Mouse (Mus musculus): ENCODE results near the gene Apbb1. TPM values are rescaled to one million over a fixed set of nuclear protein-coding genes. Genes with fewer than 3 reads are reported as not detected.

Apbb1 gene
- polyA plus RNA-seq, 1 experiment from 2014 or later, result 77.5 TPM

- H3K36me3 ChIP-seq, result peaks cover 19% of the 10 kb centered on the region
- ATAC-seq (ENCODE audit: insufficient number of reproducible peaks, insufficient read depth, low FRiP score, low TSS enrichment), result no peak
- WGBS, result 32% methylated on average over 26 of the region's 27 CpGs
- no peaks in the 10 kb centered on the region for H3K9me3 ChIP-seq
- H3K4me3 ChIP-seq, result peak overlapping the region; percentile 73
- no peaks in the 10 kb centered on the region for H3K27me3 ChIP-seq
- H3K9ac ChIP-seq, result peak overlapping the region; percentile 67
- H3K27ac ChIP-seq, result no peak overlapping the region
- peaks cover 14% of the 10 kb centered on the region for H3K4me1 ChIP-seq
- H3K4me2 ChIP-seq (replicated peaks), result peak overlapping the region; percentile 69
Observed at GRCm38 (mm10) chr7:105553456-105554211, 27.8 kb downstream of the Apbb1 start.

GRCm38 (mm10) chr7:105549035-105549434, 32.4 kb downstream of the Apbb1 start:
- peak; percentile 53 for ATAC-seq (ENCODE audit: insufficient number of reproducible peaks, insufficient read depth, low FRiP score, low TSS enrichment)
- H3K4me1 ChIP-seq, result no peaks in the 10 kb centered on the region
- H3K27ac ChIP-seq, result peak overlapping the region; percentile 61
- H3K9ac ChIP-seq, result no peak overlapping the region
- H3K4me2 ChIP-seq (replicated peaks), result no peak overlapping the region
- no peaks in the 10 kb centered on the region for H3K9me3 ChIP-seq
- WGBS, result 28% methylated on average over 6 of the region's 6 CpGs
- no peaks in the 10 kb centered on the region for H3K27me3 ChIP-seq
- H3K36me3 ChIP-seq, result no peaks in the 10 kb centered on the region
- no peak overlapping the region for H3K4me3 ChIP-seq

GRCm38 (mm10) chr7:105547970-105548369, 33.5 kb downstream of the Apbb1 start:
- no peak for ATAC-seq (ENCODE audit: insufficient number of reproducible peaks, insufficient read depth, low FRiP score, low TSS enrichment)
- Histone ChIP-seq H3K36me3 (no peaks in the 10 kb centered on the region), H3K9ac (no peak overlapping the region), H3K4me1 (no peaks in the 10 kb centered on the region), H3K4me2 (replicated peaks) (no peak overlapping the region), H3K27me3 (no peaks in the 10 kb centered on the region), H3K27ac (no peak overlapping the region), H3K9me3 (no peaks in the 10 kb centered on the region), H3K4me3 (no peak overlapping the region)
- 84% methylated on average over 7 of the region's 7 CpGs for WGBS

GRCm38 (mm10) chr7:105545986-105546385, 35.5 kb downstream of the Apbb1 start:
- H3K27me3 ChIP-seq, result no peaks in the 10 kb centered on the region
- H3K4me1 ChIP-seq, result no peaks in the 10 kb centered on the region
- H3K9ac ChIP-seq, result no peak overlapping the region
- H3K4me2 ChIP-seq (replicated peaks), result no peak overlapping the region
- no peaks in the 10 kb centered on the region for H3K36me3 ChIP-seq
- H3K9me3 ChIP-seq, result no peaks in the 10 kb centered on the region
- H3K27ac ChIP-seq, result no peak overlapping the region
- H3K4me3 ChIP-seq, result no peak overlapping the region
- 73% methylated on average over 8 of the region's 8 CpGs for WGBS
- ATAC-seq (ENCODE audit: insufficient number of reproducible peaks, insufficient read depth, low FRiP score, low TSS enrichment), result no peak

- Histone ChIP-seq H3K27me3 (no peaks in the 10 kb centered on the region), H3K9me3 (no peaks in the 10 kb centered on the region), H3K4me1 (no peaks in the 10 kb centered on the region), H3K4me3 (no peak overlapping the region), H3K27ac (no peak overlapping the region), H3K4me2 (replicated peaks) (no peak overlapping the region), H3K9ac (no peak overlapping the region), H3K36me3 (no peaks in the 10 kb centered on the region)
- ATAC-seq (ENCODE audit: insufficient number of reproducible peaks, insufficient read depth, low FRiP score, low TSS enrichment), result no peak
- WGBS, result 78% methylated on average over 3 of the region's 3 CpGs
Observed at GRCm38 (mm10) chr7:105534162-105534561, 47.3 kb downstream of the Apbb1 start.

GRCm38 (mm10) chr7:105528094-105528493, 53.4 kb downstream of the Apbb1 start:
- H3K27ac ChIP-seq, result no peak overlapping the region
- no peaks in the 10 kb centered on the region for H3K9me3 ChIP-seq
- 79% methylated on average over 4 of the region's 4 CpGs for WGBS
- no peak overlapping the region for H3K9ac ChIP-seq
- H3K4me2 ChIP-seq (replicated peaks), result no peak overlapping the region
- no peaks in the 10 kb centered on the region for H3K36me3 ChIP-seq
- H3K27me3 ChIP-seq, result no peaks in the 10 kb centered on the region
- no peaks in the 10 kb centered on the region for H3K4me1 ChIP-seq
- no peak for ATAC-seq (ENCODE audit: insufficient number of reproducible peaks, insufficient read depth, low FRiP score, low TSS enrichment)
- H3K4me3 ChIP-seq, result no peak overlapping the region

GRCm38 (mm10) chr7:105527306-105527937, 54.0 kb downstream of the Apbb1 start:
- Histone ChIP-seq H3K27me3 (no peaks in the 10 kb centered on the region), H3K4me2 (replicated peaks) (no peak overlapping the region), H3K36me3 (no peaks in the 10 kb centered on the region), H3K4me3 (no peak overlapping the region), H3K27ac (no peak overlapping the region), H3K4me1 (no peaks in the 10 kb centered on the region), H3K9ac (no peak overlapping the region), H3K9me3 (no peaks in the 10 kb centered on the region)
- 0 out of 2 replicates have a peak, but pooled peaks have one; percentile 56 for ATAC-seq (ENCODE audit: insufficient number of reproducible peaks, insufficient read depth, low FRiP score, low TSS enrichment)
- 56% methylated on average over 1 of the region's 1 CpGs for WGBS

- no peak overlapping the region for H3K4me2 ChIP-seq (replicated peaks)
- H3K27ac ChIP-seq, result no peak overlapping the region
- H3K4me1 ChIP-seq, result no peaks in the 10 kb centered on the region
- H3K27me3 ChIP-seq, result no peaks in the 10 kb centered on the region
- H3K4me3 ChIP-seq, result no peak overlapping the region
- no peaks in the 10 kb centered on the region for H3K36me3 ChIP-seq
- 84% methylated on average over 2 of the region's 2 CpGs for WGBS
- no peaks in the 10 kb centered on the region for H3K9me3 ChIP-seq
- no peak for ATAC-seq (ENCODE audit: insufficient number of reproducible peaks, insufficient read depth, low FRiP score, low TSS enrichment)
- no peak overlapping the region for H3K9ac ChIP-seq
Observed at GRCm38 (mm10) chr7:105524222-105524621, 57.2 kb downstream of the Apbb1 start.

- H3K9me3 ChIP-seq, result no peaks in the 10 kb centered on the region
- ATAC-seq (ENCODE audit: insufficient number of reproducible peaks, insufficient read depth, low FRiP score, low TSS enrichment), result no peak
Observed at GRCm38 (mm10) chr7:105520201-105520600, 61.3 kb downstream of the Apbb1 start.

GRCm38 (mm10) chr7:105519771-105520170, 61.7 kb downstream of the Apbb1 start:
- no peaks in the 10 kb centered on the region for H3K9me3 ChIP-seq
- H3K27ac ChIP-seq, result no peak overlapping the region
- WGBS, result 71% methylated on average over 2 of the region's 2 CpGs
- no peaks in the 10 kb centered on the region for H3K36me3 ChIP-seq
- no peak for ATAC-seq (ENCODE audit: insufficient number of reproducible peaks, insufficient read depth, low FRiP score, low TSS enrichment)
- H3K4me1 ChIP-seq, result no peaks in the 10 kb centered on the region
- no peak overlapping the region for H3K4me2 ChIP-seq (replicated peaks)
- no peak overlapping the region for H3K4me3 ChIP-seq
- no peaks in the 10 kb centered on the region for H3K27me3 ChIP-seq
- H3K9ac ChIP-seq, result no peak overlapping the region

More at GRCm38 (mm10) chr7:105520201-105520600, 61.3 kb downstream of the Apbb1 start:
- H3K4me1 ChIP-seq, result no peaks in the 10 kb centered on the region
- H3K9ac ChIP-seq, result no peak overlapping the region
- H3K27ac ChIP-seq, result no peak overlapping the region
- 15% methylated on average over 6 of the region's 6 CpGs for WGBS
- H3K4me3 ChIP-seq, result no peak overlapping the region
- no peaks in the 10 kb centered on the region for H3K36me3 ChIP-seq
- no peaks in the 10 kb centered on the region for H3K27me3 ChIP-seq
- no peak overlapping the region for H3K4me2 ChIP-seq (replicated peaks)

- ATAC-seq (ENCODE audit: insufficient number of reproducible peaks, insufficient read depth, low FRiP score, low TSS enrichment), result no peak
- 75% methylated on average over 11 of the region's 11 CpGs for WGBS
- Histone ChIP-seq H3K4me3 (no peak overlapping the region), H3K27ac (no peak overlapping the region), H3K36me3 (no peaks in the 10 kb centered on the region), H3K9ac (no peak overlapping the region), H3K4me1 (no peaks in the 10 kb centered on the region), H3K27me3 (no peaks in the 10 kb centered on the region), H3K4me2 (replicated peaks) (no peak overlapping the region), H3K9me3 (no peaks in the 10 kb centered on the region)
Observed at GRCm38 (mm10) chr7:105519336-105519735, 62.1 kb downstream of the Apbb1 start.

- no peak for ATAC-seq (ENCODE audit: insufficient number of reproducible peaks, insufficient read depth, low FRiP score, low TSS enrichment)
- H3K4me3 ChIP-seq, result no peak overlapping the region
- no peaks in the 10 kb centered on the region for H3K9me3 ChIP-seq
- 30% methylated on average over 9 of the region's 9 CpGs for WGBS
- H3K9ac ChIP-seq, result no peak overlapping the region
- H3K36me3 ChIP-seq, result no peaks in the 10 kb centered on the region
- no peaks in the 10 kb centered on the region for H3K4me1 ChIP-seq
- H3K27ac ChIP-seq, result no peak overlapping the region
- H3K27me3 ChIP-seq, result no peaks in the 10 kb centered on the region
- H3K4me2 ChIP-seq (replicated peaks), result no peak overlapping the region
Observed at GRCm38 (mm10) chr7:105516669-105517360, 64.6 kb downstream of the Apbb1 start.

All from embryonic facial prominence, embryonic 12.5 days (tissue).